Comparison of ENCODE assay signal across 25 mouse cellular contexts in the genomic region with DNA sequence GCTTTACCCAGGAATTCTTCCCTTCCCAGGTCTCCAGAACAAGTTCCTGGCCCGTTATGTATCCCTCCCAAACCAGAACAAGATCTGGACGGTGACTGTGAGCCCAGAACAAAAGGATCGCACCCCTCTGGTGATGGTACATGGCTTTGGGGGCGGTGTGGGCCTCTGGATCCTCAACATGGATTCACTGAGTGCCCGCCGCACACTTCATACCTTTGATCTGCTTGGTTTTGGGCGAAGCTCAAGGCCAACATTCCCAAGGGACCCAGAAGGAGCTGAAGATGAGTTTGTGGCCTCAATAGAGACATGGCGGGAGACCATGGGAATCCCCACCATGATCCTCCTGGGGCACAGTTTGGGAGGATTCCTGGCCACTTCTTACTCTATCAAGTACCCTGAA. TPM values are rescaled to one million over a fixed set of nuclear protein-coding genes. Genes with fewer than 3 reads are reported as not detected.
DNase-seq lines count a peak whose midpoint lies in the region; ATAC-seq lines count a peak whose summit lies in the region.
"Had no signal": no experiment of that assay in that cellular context is flagged by ENCODE, and none has a peak within 500 bp of the region (broad histone marks: within the 10 kb centered on the region; RNA-seq: fewer than 3 reads in every experiment).

No protein-coding gene starts in this region.

- no peaks in the 10 kb centered on the region for H3K27me3 ChIP-seq in heart, embryonic 10.5 days (ENCODE audit: insufficient read depth, poor library complexity, severe bottlenecking)
- H3K27me3 ChIP-seq in heart, embryonic 12.5 days (replicated peaks) = no peaks in the 10 kb centered on the region
- no peaks in the 10 kb centered on the region for H3K27me3 ChIP-seq in intestine, embryonic 14.5 days (replicated peaks; ENCODE audit: control insufficient read depth, insufficient read depth, low read length)
- no peaks in the 10 kb centered on the region for H3K27me3 ChIP-seq in intestine, embryonic 16.5 days (replicated peaks; ENCODE audit: control insufficient read depth, insufficient read depth, low read length)
- H3K27me3 ChIP-seq: embryonic facial prominence, embryonic 13.5 days; embryonic facial prominence, embryonic 15.5 days; forebrain, embryonic 12.5 days had no signal

- no peak overlapping the region for H3K27ac ChIP-seq in heart, embryonic 10.5 days
- no peak overlapping the region for H3K27ac ChIP-seq in heart, embryonic 12.5 days (ENCODE audit: poor library complexity, severe bottlenecking)
- H3K27ac ChIP-seq in intestine, embryonic 14.5 days (ENCODE audit: low read depth) = no peak overlapping the region
- H3K27ac ChIP-seq in intestine, embryonic 16.5 days (ENCODE audit: low read length) = no peak overlapping the region
- H3K27ac ChIP-seq: embryonic facial prominence, embryonic 13.5 days; embryonic facial prominence, embryonic 15.5 days; forebrain, embryonic 10.5 days; forebrain, embryonic 12.5 days had no signal

- no peak overlapping the region for H3K4me2 ChIP-seq in heart, embryonic 12.5 days
- H3K4me2 ChIP-seq in intestine, embryonic 14.5 days (ENCODE audit: low read length) = no peak overlapping the region
- H3K4me2 ChIP-seq in intestine, embryonic 16.5 days (ENCODE audit: low read depth, low read length) = no peak overlapping the region
- H3K4me2 ChIP-seq: embryonic facial prominence, embryonic 13.5 days; embryonic facial prominence, embryonic 15.5 days; forebrain, embryonic 12.5 days had no signal

- peak; percentile 67 for DNase-seq in heart, embryonic 10.5 days (ENCODE audit: low spot score)
- DNase-seq in intestine, embryonic 14.5 days (ENCODE audit: low spot score) = peak; percentile 10
- DNase-seq in thymus, postnatal 4 days = peak; percentile 4
- DNase-seq in thymus, postnatal 10 days (ENCODE audit: low spot score in 2 of 2) = no peak
- DNase-seq: adrenal gland, postnatal 10 days; adrenal gland, postnatal 25 days; cerebellum, adult 11 months; cerebellum, adult 18-20 months; cerebellum, adult 8-10 months; cerebellum, adult 9-11 months; cerebellum, postnatal 14 days; cerebellum, postnatal 36 days; embryo, embryonic 11 days had no signal

- peaks cover 50% of the 10 kb centered on the region for H3K4me1 ChIP-seq in heart, embryonic 10.5 days
- H3K4me1 ChIP-seq in heart, embryonic 12.5 days (replicated peaks) = peaks cover 53% of the 10 kb centered on the region
- H3K4me1 ChIP-seq in intestine, embryonic 14.5 days (replicated peaks; ENCODE audit: control insufficient read depth, insufficient read depth, low read length) = peaks cover 15% of the 10 kb centered on the region
- peaks cover 17% of the 10 kb centered on the region for H3K4me1 ChIP-seq in intestine, embryonic 16.5 days (ENCODE audit: control insufficient read depth, insufficient read depth, low read length)

- H3K36me3 ChIP-seq in heart, embryonic 10.5 days = peaks cover 32% of the 10 kb centered on the region
- H3K36me3 ChIP-seq in heart, embryonic 12.5 days = peaks cover 36% of the 10 kb centered on the region
- peaks cover 37% of the 10 kb centered on the region for H3K36me3 ChIP-seq in intestine, embryonic 14.5 days (ENCODE audit: control insufficient read depth, insufficient read depth, low read length)
- H3K36me3 ChIP-seq in intestine, embryonic 16.5 days (ENCODE audit: control insufficient read depth, insufficient read depth, low read length) = 0 out of 2 replicates have a peak, but pooled peaks cover 3% of the 10 kb centered on the region

- H3K9ac ChIP-seq in heart, embryonic 12.5 days = no peak overlapping the region
- H3K9ac ChIP-seq in intestine, embryonic 14.5 days (ENCODE audit: low read length) = no peak overlapping the region
- H3K9ac ChIP-seq in intestine, embryonic 16.5 days (ENCODE audit: low read depth, low read length) = no peak overlapping the region
- H3K9ac ChIP-seq: embryonic facial prominence, embryonic 13.5 days; embryonic facial prominence, embryonic 15.5 days; forebrain, embryonic 12.5 days had no signal

- H3K9me3 ChIP-seq in heart, embryonic 10.5 days = no peaks in the 10 kb centered on the region
- H3K9me3 ChIP-seq in heart, embryonic 12.5 days (replicated peaks) = no peaks in the 10 kb centered on the region
- no peaks in the 10 kb centered on the region for H3K9me3 ChIP-seq in intestine, embryonic 14.5 days (ENCODE audit: control insufficient read depth, low read length)
- H3K9me3 ChIP-seq in intestine, embryonic 16.5 days (ENCODE audit: control insufficient read depth, low read length) = no peaks in the 10 kb centered on the region
- H3K9me3 ChIP-seq: embryonic facial prominence, embryonic 13.5 days; embryonic facial prominence, embryonic 15.5 days; forebrain, embryonic 10.5 days; forebrain, embryonic 12.5 days had no signal

- 84% methylated on average over 8 of the region's 8 CpGs for WGBS in heart, embryonic 10.5 days
- 89% methylated on average over 8 of the region's 8 CpGs for WGBS in heart, embryonic 12.5 days
- 89% methylated on average over 8 of the region's 8 CpGs for WGBS in intestine, embryonic 14.5 days
- 91% methylated on average over 8 of the region's 8 CpGs for WGBS in intestine, embryonic 16.5 days

- H3K4me3 ChIP-seq in heart, embryonic 10.5 days = no peak overlapping the region
- H3K4me3 ChIP-seq in heart, embryonic 12.5 days = no peak overlapping the region
- no peak overlapping the region for H3K4me3 ChIP-seq in intestine, embryonic 14.5 days (ENCODE audit: low read depth, low read length)
- no peak overlapping the region for H3K4me3 ChIP-seq in intestine, embryonic 16.5 days (ENCODE audit: low read length)
- H3K4me3 ChIP-seq: embryonic facial prominence, embryonic 13.5 days; embryonic facial prominence, embryonic 15.5 days; erythroblast, embryonic 14.5 days; forebrain, embryonic 10.5 days; forebrain, embryonic 12.5 days had no signal

- ATAC-seq in heart, embryonic 12.5 days (ENCODE audit: insufficient number of reproducible peaks, low FRiP score) = no peak
- no peak for ATAC-seq in intestine, embryonic 14.5 days (replicated peaks; ENCODE audit: low FRiP score, low TSS enrichment, low read depth)
- no peak for ATAC-seq in intestine, embryonic 16.5 days
- ATAC-seq: forebrain, embryonic 14.5 days had no signal

RNA-seq across cellular contexts. Expression of gene Abhd4, which starts 8.6 kb away (rescaled TPM):
- polyA plus RNA-seq in heart, embryonic 10.5 days (2016; fragmentation: Nextera tagmentation; extraction: Ambion mirVana) = 66.0 and 89.0 TPM in 2 replicates
- polyA plus RNA-seq in heart, embryonic 12.5 days (2016; fragmentation: Nextera tagmentation; extraction: Ambion mirVana) = 87.6 and 90.2 TPM in 2 replicates
- polyA plus RNA-seq in intestine, embryonic 14.5 days (2014; fragmentation: Nextera tagmentation; extraction: Ambion mirVana) = 46.9 and 53.5 TPM in 2 replicates
- polyA plus RNA-seq in intestine, embryonic 16.5 days (2015; fragmentation: Nextera tagmentation; extraction: Ambion mirVana) = 47.4 and 47.8 TPM in 2 replicates

RNA-seq across cellular contexts. Expression of gene Dad1, which starts 8.7 kb away (rescaled TPM):
- 298 and 356 TPM in 2 replicates for polyA plus RNA-seq in heart, embryonic 10.5 days (2016; fragmentation: Nextera tagmentation; extraction: Ambion mirVana)
- polyA plus RNA-seq in heart, embryonic 12.5 days (2016; fragmentation: Nextera tagmentation; extraction: Ambion mirVana) = 365 and 374 TPM in 2 replicates
- polyA plus RNA-seq in intestine, embryonic 14.5 days (2014; fragmentation: Nextera tagmentation; extraction: Ambion mirVana) = 414 and 449 TPM in 2 replicates
- polyA plus RNA-seq in intestine, embryonic 16.5 days (2015; fragmentation: Nextera tagmentation; extraction: Ambion mirVana) = 489 and 514 TPM in 2 replicates

RNA-seq across cellular contexts. Expression of gene Olfr49, which starts 22.1 kb away (rescaled TPM):
- polyA plus RNA-seq in heart, embryonic 10.5 days (2016; fragmentation: Nextera tagmentation; extraction: Ambion mirVana) = 0.08 TPM in 1 of 2 replicates, not detected in the other
- not detected in 2 replicates for polyA plus RNA-seq in heart, embryonic 12.5 days (2016; fragmentation: Nextera tagmentation; extraction: Ambion mirVana)
- not detected in 2 replicates for polyA plus RNA-seq in intestine, embryonic 14.5 days (2014; fragmentation: Nextera tagmentation; extraction: Ambion mirVana)
- not detected in 2 replicates for polyA plus RNA-seq in intestine, embryonic 16.5 days (2015; fragmentation: Nextera tagmentation; extraction: Ambion mirVana)
- polyA plus RNA-seq: adrenal gland, adult 2 months; brain, embryonic 14.5 days; C2C12; embryonic facial prominence, embryonic 11.5 days; embryonic facial prominence, embryonic 13.5 days; erythroblast, embryonic 14.5 days; forebrain, embryonic 10.5 days; forebrain, embryonic 12.5 days; forebrain, embryonic 14.5 days had no signal

Comparison
In these comparisons a context has a peak if more than half of its experiments do, and no peak if none do; other contexts are left out.
1. DNase-seq: peak in heart, embryonic 10.5 days (single experiment), intestine, embryonic 14.5 days (single experiment) and thymus, postnatal 4 days (single experiment); none in thymus, postnatal 10 days (0 of 2).